Mouse (Mus musculus): ENCODE measurements around the gene Kcnk4. TPM values are rescaled to one million over a fixed set of nuclear protein-coding genes. Genes with fewer than 3 reads are reported as not detected.

Kcnk4 gene
- 10 to 100 TPM; 15.4 to 17.0 TPM for total RNA-seq (2021)
- long read RNA-seq, partial matches to known transcripts, result 1 of 20 reads
- long read RNA-seq, other reads (novel, unspliced or antisense), result 16 of 20 reads

- DNase-seq (ENCODE audit: low spot score in 2 of 2), result no peak
These were observed at the start of gene Kcnk4 for GRCm38 (mm10) chr19:6934195-6934977. Gene Kcnk4, minus strand, starts transcription at chr19:6934515.

- DNase-seq (ENCODE audit: low spot score in 2 of 2), result no peak
These were observed 49.3 kb upstream of the Kcnk4 start for GRCm38 (mm10) chr19:6983621-6984020.

- no peak for DNase-seq (ENCODE audit: low spot score in 2 of 2)
These were observed 47.1 kb upstream of the Kcnk4 start for GRCm38 (mm10) chr19:6981465-6981864.

- DNase-seq (ENCODE audit: low spot score in 2 of 2), result peak; percentile 98 to 99
These were observed 46.2 kb upstream of the Kcnk4 start, which contains the start of gene Fkbp2 for GRCm38 (mm10) chr19:6980381-6981093. Gene Fkbp2, minus strand, starts transcription at chr19:6980501.

- DNase-seq (ENCODE audit: low spot score in 2 of 2), result peak; percentile 99
These were observed 45.4 kb upstream of the Kcnk4 start for GRCm38 (mm10) chr19:6979486-6980380.

GRCm38 (mm10) chr19:6979001-6979479 is 44.7 kb upstream of the Kcnk4 start:
- peak in 1 of 2 experiments; percentile 65 for DNase-seq (ENCODE audit: low spot score in 2 of 2)

GRCm38 (mm10) chr19:6978639-6978974 is 44.3 kb upstream of the Kcnk4 start:
- DNase-seq (ENCODE audit: low spot score in 2 of 2), result no peak

- DNase-seq (ENCODE audit: low spot score in 2 of 2), result no peak
These were observed 43.7 kb upstream of the Kcnk4 start for GRCm38 (mm10) chr19:6977759-6978638.

GRCm38 (mm10) chr19:6975537-6976521 is 41.5 kb upstream of the Kcnk4 start, which contains the start of gene Plcb3:
Gene Plcb3, minus strand, starts transcription at chr19:6976470.
- peak in 1 of 2 experiments; percentile 63 for DNase-seq (ENCODE audit: low spot score in 2 of 2)

- DNase-seq (ENCODE audit: low spot score in 2 of 2), result peak; percentile 63 to 80
These were observed 40.2 kb upstream of the Kcnk4 start, which contains the start of gene Ppp1r14b for GRCm38 (mm10) chr19:6974211-6975205. Gene Ppp1r14b, plus strand, starts transcription at chr19:6974968.

- no peak for DNase-seq (ENCODE audit: low spot score in 2 of 2)
These were observed 39.4 kb upstream of the Kcnk4 start for GRCm38 (mm10) chr19:6973581-6974190.

GRCm38 (mm10) chr19:6972247-6972917 is 38.1 kb upstream of the Kcnk4 start:
- no peak for DNase-seq (ENCODE audit: low spot score in 2 of 2)

GRCm38 (mm10) chr19:6971644-6972043 is 37.3 kb upstream of the Kcnk4 start:
- no peak for DNase-seq (ENCODE audit: low spot score in 2 of 2)

- DNase-seq (ENCODE audit: low spot score in 2 of 2), result no peak
These were observed 36.3 kb upstream of the Kcnk4 start for GRCm38 (mm10) chr19:6970460-6971085.

- DNase-seq (ENCODE audit: low spot score in 2 of 2), result no peak
These were observed 35.5 kb upstream of the Kcnk4 start for GRCm38 (mm10) chr19:6969665-6970381.

Data from layer of hippocampus, adult 18-20 months (tissue).